Mouse (Mus musculus): Measurements from ENCODE around the gene Kansl1l. TPM values are rescaled to one million over a fixed set of nuclear protein-coding genes. Genes with fewer than 3 reads are reported as not detected.

Gene Kansl1l
- polyA plus RNA-seq, 1 experiment: 5.0 TPM

DNA sequence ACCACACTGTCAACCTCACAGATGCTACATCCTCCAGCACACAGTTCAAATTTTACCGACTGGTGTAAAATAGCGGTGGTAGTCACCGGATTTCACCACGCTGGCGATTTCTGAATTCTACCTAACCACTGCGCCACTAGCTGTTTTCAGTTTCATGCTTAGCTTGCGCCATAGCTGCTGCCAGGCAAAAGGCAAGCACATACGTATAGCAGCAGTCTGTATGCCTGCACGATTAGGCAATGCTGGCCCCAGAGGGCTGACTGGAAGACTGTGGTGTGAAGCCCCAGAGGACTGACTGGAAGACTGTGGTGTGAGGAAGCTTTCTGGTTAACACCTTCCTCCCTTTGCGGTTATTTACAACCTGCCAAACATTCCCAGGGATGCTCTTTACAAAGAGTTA is 24.6 kb upstream of the Kansl1l start:
- H3K27ac ChIP-seq (ENCODE audit: control insufficient read depth, insufficient read depth, low read depth, low read length, poor library complexity): no peak overlapping the region
- WGBS: 51% methylated on average over 10 of the region's 10 CpGs
- H3K4me1 ChIP-seq (ENCODE audit: control insufficient read depth, insufficient read depth, low read length): no peaks in the 10 kb centered on the region; the same call in 1 of the 2 replicates
- no peak overlapping the region for H3K4me3 ChIP-seq (replicated peaks; ENCODE audit: control insufficient read depth, low read depth, low read length)
- TF ChIP-seq CTCF (IDR thresholded peaks at IDR 0.05; ENCODE audit: control insufficient read depth, insufficient read depth, low read length): no peak
- TF ChIP-seq POLR2A (IDR thresholded peaks at IDR 0.05; ENCODE audit: borderline replicate concordance, control insufficient read depth, low read depth, low read length): no peak

DNA sequence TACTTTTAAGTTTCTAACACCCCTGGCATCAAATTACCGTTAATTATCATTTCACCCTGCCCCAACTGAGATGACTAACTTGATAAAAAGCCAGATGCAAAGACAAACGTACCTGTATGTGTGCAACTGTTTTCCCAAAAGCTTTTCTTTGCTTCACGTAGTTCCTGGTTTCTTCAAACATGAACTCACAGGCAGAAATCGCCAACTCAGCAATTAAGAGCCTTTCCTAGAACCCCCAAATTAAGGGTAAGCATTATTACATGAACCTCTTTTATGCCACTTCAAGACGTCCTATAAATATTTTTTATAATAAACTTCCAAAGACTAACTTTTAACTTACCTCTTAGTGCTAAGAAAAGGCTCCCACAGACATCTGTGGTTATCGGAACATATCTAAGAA is 24.1 kb upstream of the Kansl1l start:
- TF ChIP-seq CTCF (IDR thresholded peaks at IDR 0.05; ENCODE audit: control insufficient read depth, insufficient read depth, low read length): no peak
- TF ChIP-seq POLR2A (IDR thresholded peaks at IDR 0.05; ENCODE audit: borderline replicate concordance, control insufficient read depth, low read depth, low read length): no peak
- 67% methylated on average over 6 of the region's 6 CpGs for WGBS
- Histone ChIP-seq H3K27ac (ENCODE audit: control insufficient read depth, insufficient read depth, low read depth, low read length, poor library complexity) (no peak overlapping the region), H3K4me3 (replicated peaks; ENCODE audit: control insufficient read depth, low read depth, low read length) (no peak overlapping the region), H3K4me1 (ENCODE audit: control insufficient read depth, insufficient read depth, low read length) (no peaks in the 10 kb centered on the region; the same call in 1 of the 2 replicates)

DNA sequence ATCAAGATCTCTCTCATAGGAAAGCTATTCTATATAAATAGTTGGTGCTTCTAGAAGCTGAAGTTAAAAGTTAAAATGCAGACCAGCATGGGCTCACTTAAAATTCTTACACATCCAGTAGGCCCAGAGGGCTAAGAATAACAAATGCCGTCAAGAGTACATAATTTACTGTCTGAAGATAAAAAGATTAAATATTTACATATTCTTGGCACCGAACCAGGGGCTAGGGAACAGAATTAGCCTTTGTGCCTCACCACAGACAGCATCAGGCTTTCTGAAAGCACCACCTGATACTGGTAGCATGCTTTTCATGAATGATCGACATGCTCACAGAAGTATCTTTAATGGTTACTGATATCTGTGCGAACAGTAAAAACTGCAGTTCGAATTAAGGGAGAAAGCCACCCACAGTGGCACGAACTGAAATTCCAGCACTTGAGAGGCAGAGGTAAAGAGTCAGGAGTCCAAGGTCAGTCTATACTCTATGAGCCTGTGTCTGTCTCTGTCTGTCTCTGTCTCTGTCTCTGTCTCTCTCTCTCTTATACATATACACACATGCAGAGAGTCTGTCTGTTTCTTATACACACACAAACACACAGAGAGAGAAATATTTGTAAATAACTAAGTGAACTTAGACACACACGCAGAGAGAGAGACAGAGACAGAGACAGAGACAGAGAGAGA is 22.5 kb upstream of the Kansl1l start:
- 76% methylated on average over 7 of the region's 7 CpGs for WGBS
- Histone ChIP-seq H3K27ac (ENCODE audit: control insufficient read depth, insufficient read depth, low read depth, low read length, poor library complexity) (no peak overlapping the region), H3K4me1 (ENCODE audit: control insufficient read depth, insufficient read depth, low read length) (no peaks in the 10 kb centered on the region; the same call in 1 of the 2 replicates), H3K4me3 (replicated peaks; ENCODE audit: control insufficient read depth, low read depth, low read length) (no peak overlapping the region)
- TF ChIP-seq POLR2A (IDR thresholded peaks at IDR 0.05; ENCODE audit: borderline replicate concordance, control insufficient read depth, low read depth, low read length) (no peak), CTCF (IDR thresholded peaks at IDR 0.05; ENCODE audit: control insufficient read depth, insufficient read depth, low read length) (no peak)

DNA sequence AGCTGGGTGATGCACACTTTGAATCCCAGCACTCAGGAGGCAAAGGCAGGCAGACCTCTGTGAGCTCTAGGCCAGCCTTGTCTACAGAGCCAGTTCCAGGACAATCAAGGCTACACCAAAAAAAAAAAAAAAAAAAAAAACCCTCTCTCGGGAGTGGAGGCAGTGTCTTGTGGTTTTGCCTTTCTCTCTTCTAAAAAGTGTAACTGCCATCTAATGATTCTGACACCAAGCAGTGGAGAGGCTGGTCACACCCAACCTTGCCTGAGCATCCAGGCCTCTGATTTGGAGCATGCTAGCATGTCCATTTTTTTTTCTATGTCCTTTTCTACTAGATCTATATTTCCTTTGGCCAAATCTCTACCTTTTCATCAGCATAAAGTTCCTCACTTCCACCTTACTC is 21.8 kb upstream of the Kansl1l start:
- TF ChIP-seq POLR2A (IDR thresholded peaks at IDR 0.05; ENCODE audit: borderline replicate concordance, control insufficient read depth, low read depth, low read length): no peak
- no peak for TF ChIP-seq CTCF (IDR thresholded peaks at IDR 0.05; ENCODE audit: control insufficient read depth, insufficient read depth, low read length)
- WGBS: 27% methylated on average over 1 of the region's 1 CpGs
- Histone ChIP-seq H3K27ac (ENCODE audit: control insufficient read depth, insufficient read depth, low read depth, low read length, poor library complexity) (no peak overlapping the region), H3K4me1 (ENCODE audit: control insufficient read depth, insufficient read depth, low read length) (no peaks in the 10 kb centered on the region; the same call in 1 of the 2 replicates), H3K4me3 (replicated peaks; ENCODE audit: control insufficient read depth, low read depth, low read length) (no peak overlapping the region)

DNA sequence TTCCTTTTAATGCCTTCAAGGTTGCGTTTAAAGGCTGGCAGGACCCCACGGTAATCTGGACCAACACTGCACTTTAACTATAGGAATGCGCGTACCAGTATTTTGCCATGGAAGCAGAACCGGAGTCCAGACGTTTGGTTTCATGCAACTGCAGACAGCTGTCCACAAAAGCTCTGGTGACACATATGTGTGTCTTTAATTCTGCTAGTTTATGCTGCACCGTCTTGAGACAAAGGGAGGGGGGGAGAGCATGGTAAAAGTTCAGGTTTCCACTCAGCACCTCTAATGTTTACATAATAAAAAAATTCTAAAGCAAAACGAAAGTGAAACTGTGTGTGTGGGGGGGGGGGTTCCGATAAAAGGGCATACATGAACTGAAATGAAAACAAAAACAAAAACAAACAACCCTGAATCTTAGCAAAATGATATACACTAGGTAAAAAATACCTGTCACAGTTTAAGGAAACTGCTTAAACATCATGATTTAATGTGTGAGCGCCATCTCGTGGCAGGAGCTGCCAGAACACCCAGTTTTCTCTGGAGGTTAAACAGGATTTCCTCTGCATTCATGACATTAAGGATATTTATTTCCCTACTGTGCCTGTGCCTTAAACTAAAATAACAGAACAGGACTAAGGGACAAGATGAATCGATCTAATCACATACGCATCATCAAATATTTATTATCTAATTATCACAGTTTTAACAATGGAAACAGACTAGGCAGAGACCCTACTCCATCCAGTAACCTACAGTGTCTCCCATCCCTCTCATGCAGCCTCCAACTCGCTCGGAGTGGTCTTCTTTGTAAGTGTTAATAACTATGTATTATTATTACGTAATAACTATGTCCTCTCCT is 21.1 kb upstream of the Kansl1l start:
- Histone ChIP-seq H3K27ac (ENCODE audit: control insufficient read depth, insufficient read depth, low read depth, low read length, poor library complexity) (no peak overlapping the region), H3K4me1 (ENCODE audit: control insufficient read depth, insufficient read depth, low read length) (no peaks in the 10 kb centered on the region; the same call in 1 of the 2 replicates), H3K4me3 (replicated peaks; ENCODE audit: control insufficient read depth, low read depth, low read length) (no peak overlapping the region)
- 51% methylated on average over 16 of the region's 16 CpGs for WGBS
- TF ChIP-seq POLR2A (IDR thresholded peaks at IDR 0.05; ENCODE audit: borderline replicate concordance, control insufficient read depth, low read depth, low read length) (no peak), CTCF (IDR thresholded peaks at IDR 0.05; ENCODE audit: control insufficient read depth, insufficient read depth, low read length) (peak; percentile 71)

DNA sequence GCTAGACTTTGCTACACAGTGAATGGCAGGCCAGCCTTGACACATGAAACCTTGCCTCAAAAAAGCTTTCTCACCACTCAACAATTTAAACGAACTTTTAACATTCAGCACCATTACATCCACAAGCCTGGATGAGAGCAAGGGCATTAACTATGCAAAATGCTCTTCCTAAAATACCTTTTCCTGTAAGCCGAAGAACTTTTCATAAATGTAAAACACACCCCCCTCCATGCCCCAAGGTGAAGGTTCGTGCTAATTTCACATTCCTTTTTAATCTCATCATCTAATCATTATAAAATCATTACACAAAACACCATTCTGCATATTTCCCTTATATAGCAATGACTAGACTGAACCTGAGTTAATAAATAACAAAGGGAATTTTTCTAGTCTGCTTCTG is 19.8 kb upstream of the Kansl1l start:
- H3K27ac ChIP-seq (ENCODE audit: control insufficient read depth, insufficient read depth, low read depth, low read length, poor library complexity): no peak overlapping the region
- H3K4me1 ChIP-seq (ENCODE audit: control insufficient read depth, insufficient read depth, low read length): no peaks in the 10 kb centered on the region; the same call in 1 of the 2 replicates
- 86% methylated on average over 3 of the region's 3 CpGs for WGBS
- no peak overlapping the region for H3K4me3 ChIP-seq (replicated peaks; ENCODE audit: control insufficient read depth, low read depth, low read length)
- TF ChIP-seq POLR2A (IDR thresholded peaks at IDR 0.05; ENCODE audit: borderline replicate concordance, control insufficient read depth, low read depth, low read length) (no peak), CTCF (IDR thresholded peaks at IDR 0.05; ENCODE audit: control insufficient read depth, insufficient read depth, low read length) (no peak)

DNA sequence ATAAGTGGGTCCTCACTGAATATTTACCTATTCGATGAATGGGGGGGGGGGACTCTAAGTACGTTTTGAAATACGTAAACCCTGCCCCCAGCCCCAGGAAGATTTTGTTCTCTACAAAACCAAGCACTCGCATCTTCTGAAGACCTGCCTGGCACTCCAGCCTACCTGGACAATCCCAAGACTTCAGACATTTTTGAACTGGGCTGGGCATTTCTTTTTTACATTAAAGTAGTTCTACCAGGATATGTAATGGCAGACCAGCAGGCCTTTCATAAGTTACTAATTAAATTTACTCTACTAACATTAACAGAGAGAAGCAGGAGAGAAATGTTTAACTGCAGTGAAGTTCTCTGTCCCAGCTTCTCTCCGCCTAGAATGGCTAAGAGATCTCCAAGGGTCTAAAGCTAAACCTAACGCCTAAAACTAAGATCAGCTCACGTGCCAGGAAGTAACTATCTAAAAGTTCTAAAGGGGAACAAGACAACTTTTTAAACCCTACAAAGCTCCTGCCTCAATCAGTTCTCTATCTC is 15.3 kb upstream of the Kansl1l start:
- WGBS: 85% methylated on average over 7 of the region's 7 CpGs
- TF ChIP-seq CTCF (IDR thresholded peaks at IDR 0.05; ENCODE audit: control insufficient read depth, insufficient read depth, low read length) (no peak), POLR2A (IDR thresholded peaks at IDR 0.05; ENCODE audit: borderline replicate concordance, control insufficient read depth, low read depth, low read length) (no peak)
- no peak overlapping the region for H3K27ac ChIP-seq (ENCODE audit: control insufficient read depth, insufficient read depth, low read depth, low read length, poor library complexity)
- H3K4me1 ChIP-seq (ENCODE audit: control insufficient read depth, insufficient read depth, low read length): no peaks in the 10 kb centered on the region
- H3K4me3 ChIP-seq (replicated peaks; ENCODE audit: control insufficient read depth, low read depth, low read length): no peak overlapping the region
